Mouse (Mus musculus): ENCODE data around the gene Jag1. TPM values are rescaled to one million over a fixed set of nuclear protein-coding genes. Genes with fewer than 3 reads are reported as not detected.

The Jag1 gene
- total and polyA plus RNA-seq, 2 experiments from 2014 or later = 6.8 to 11.3 TPM

DNA sequence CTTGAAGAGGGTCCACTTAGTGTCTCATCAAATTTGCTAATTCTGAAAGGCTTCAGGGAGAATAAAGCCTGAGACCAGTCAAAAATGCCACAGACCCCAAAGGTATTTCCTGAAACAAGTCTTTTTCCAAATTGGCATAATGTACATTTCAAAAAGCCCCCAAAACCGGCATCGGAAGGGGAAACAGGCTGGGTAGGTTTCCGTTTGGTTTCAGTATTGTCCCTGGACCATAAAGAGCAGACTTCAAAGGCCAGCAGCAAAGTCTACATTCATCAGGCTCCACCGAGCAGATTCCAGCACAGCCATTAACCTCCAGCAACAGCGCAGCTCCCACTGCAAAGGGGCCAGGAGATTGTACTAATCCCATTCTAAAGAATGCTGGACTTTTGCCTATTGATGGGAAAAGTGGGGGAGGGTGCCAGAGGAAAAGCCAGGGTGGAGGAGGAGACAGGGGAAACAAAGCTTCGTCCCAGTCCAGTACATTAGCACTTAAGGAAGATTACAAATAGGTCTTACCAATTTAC, 17.2 kb downstream of the Jag1 start:
- TF ChIP-seq CTCF (IDR thresholded peaks at IDR 0.05; ENCODE audit: low read depth) = no peak
- no peak for TF ChIP-seq EP300 (IDR thresholded peaks at IDR 0.05; ENCODE audit: low read depth)
- WGBS = 53% methylated on average over 6 of the region's 6 CpGs
- ATAC-seq (ENCODE audit: insufficient read depth, low read depth) (no peak), DNase-seq (ENCODE audit: low spot score) (no peak)
- Histone ChIP-seq H3K4me2 (ENCODE audit: low read depth, low read length) (no peak overlapping the region), H3K9ac (replicated peaks; ENCODE audit: low read depth, low read length) (no peak overlapping the region), H3K9me3 (replicated peaks; ENCODE audit: control insufficient read depth, low read length) (no peaks in the 10 kb centered on the region), H3K36me3 (replicated peaks; ENCODE audit: control insufficient read depth, insufficient read depth, low read length) (peaks cover 23% of the 10 kb centered on the region), H3K27ac (ENCODE audit: low read depth) (no peak overlapping the region), H3K4me1 (ENCODE audit: control insufficient read depth, insufficient read depth) (no peaks in the 10 kb centered on the region), H3K4me3 (ENCODE audit: low read depth, low read length) (no peak overlapping the region), H3K27me3 (ENCODE audit: control insufficient read depth, insufficient read depth, low read length) (no peaks in the 10 kb centered on the region)

- DNase-seq (ENCODE audit: low spot score) (no peak), ATAC-seq (ENCODE audit: insufficient read depth, low read depth) (no peak)
- Histone ChIP-seq H3K4me2 (ENCODE audit: low read depth, low read length) (no peak overlapping the region), H3K27me3 (ENCODE audit: control insufficient read depth, insufficient read depth, low read length) (no peaks in the 10 kb centered on the region), H3K36me3 (replicated peaks; ENCODE audit: control insufficient read depth, insufficient read depth, low read length) (peaks cover 28% of the 10 kb centered on the region; the same call in 1 of the 2 replicates), H3K27ac (ENCODE audit: low read depth) (no peak overlapping the region), H3K9ac (replicated peaks; ENCODE audit: low read depth, low read length) (no peak overlapping the region), H3K9me3 (replicated peaks; ENCODE audit: control insufficient read depth, low read length) (no peaks in the 10 kb centered on the region), H3K4me3 (ENCODE audit: low read depth, low read length) (no peak overlapping the region), H3K4me1 (ENCODE audit: control insufficient read depth, insufficient read depth) (no peaks in the 10 kb centered on the region)
- WGBS = 77% methylated on average over 11 of the region's 11 CpGs
- TF ChIP-seq CTCF (IDR thresholded peaks at IDR 0.05; ENCODE audit: low read depth) (no peak), EP300 (IDR thresholded peaks at IDR 0.05; ENCODE audit: low read depth) (no peak)
Observed at GRCm38 (mm10) chr2:137098269-137099035, 18.0 kb downstream of the Jag1 start.

DNA sequence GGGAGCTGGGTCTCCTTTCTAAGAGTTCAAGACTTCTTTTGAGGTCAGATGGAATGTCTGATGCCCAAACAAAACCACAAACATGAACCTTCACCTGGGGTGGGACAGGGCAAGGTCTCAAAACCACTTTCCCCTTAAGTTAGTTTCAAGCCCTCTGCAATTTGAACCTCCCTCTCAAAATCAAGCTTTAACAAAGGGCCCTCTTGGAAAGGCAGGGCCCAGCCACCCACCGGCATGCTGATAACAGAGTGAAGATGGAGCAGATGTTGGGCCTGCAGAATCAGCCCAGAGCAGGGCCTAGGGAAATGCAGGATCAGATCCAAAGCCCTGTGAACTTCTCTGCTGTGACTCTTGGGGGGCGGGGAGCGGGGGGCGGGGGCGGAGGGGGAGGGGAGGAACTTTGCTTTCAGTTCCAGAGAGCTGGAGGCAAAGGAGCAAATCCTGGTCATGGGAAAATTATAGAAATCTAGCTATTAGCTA, 19.4 kb downstream of the Jag1 start:
- no peak overlapping the region for H3K4me2 ChIP-seq (ENCODE audit: low read depth, low read length)
- no peak overlapping the region for H3K9ac ChIP-seq (replicated peaks; ENCODE audit: low read depth, low read length)
- no peak overlapping the region for H3K4me3 ChIP-seq (ENCODE audit: low read depth, low read length)
- H3K9me3 ChIP-seq (replicated peaks; ENCODE audit: control insufficient read depth, low read length) = no peaks in the 10 kb centered on the region
- DNase-seq (ENCODE audit: low spot score) = no peak
- H3K4me1 ChIP-seq (ENCODE audit: control insufficient read depth, insufficient read depth) = no peaks in the 10 kb centered on the region
- no peak for ATAC-seq (ENCODE audit: insufficient read depth, low read depth)
- peaks cover 27% of the 10 kb centered on the region for H3K36me3 ChIP-seq (replicated peaks; ENCODE audit: control insufficient read depth, insufficient read depth, low read length)
- no peak overlapping the region for H3K27ac ChIP-seq (ENCODE audit: low read depth)
- WGBS = 34% methylated on average over 5 of the region's 5 CpGs
- no peak for TF ChIP-seq EP300 (IDR thresholded peaks at IDR 0.05; ENCODE audit: low read depth)
- no peak for TF ChIP-seq CTCF (IDR thresholded peaks at IDR 0.05; ENCODE audit: low read depth)
- H3K27me3 ChIP-seq (ENCODE audit: control insufficient read depth, insufficient read depth, low read length) = no peaks in the 10 kb centered on the region

- ATAC-seq (ENCODE audit: insufficient read depth, low read depth) (no peak), DNase-seq (ENCODE audit: low spot score) (no peak)
- no peak overlapping the region for H3K4me2 ChIP-seq (ENCODE audit: low read depth, low read length)
- H3K9me3 ChIP-seq (replicated peaks; ENCODE audit: control insufficient read depth, low read length) = no peaks in the 10 kb centered on the region
- no peaks in the 10 kb centered on the region for H3K4me1 ChIP-seq (ENCODE audit: control insufficient read depth, insufficient read depth)
- peaks cover 53% of the 10 kb centered on the region for H3K36me3 ChIP-seq (replicated peaks; ENCODE audit: control insufficient read depth, insufficient read depth, low read length)
- WGBS = 72% methylated on average over 8 of the region's 8 CpGs
- TF ChIP-seq CTCF (IDR thresholded peaks at IDR 0.05; ENCODE audit: low read depth) = no peak
- no peak for TF ChIP-seq EP300 (IDR thresholded peaks at IDR 0.05; ENCODE audit: low read depth)
- no peak overlapping the region for H3K4me3 ChIP-seq (ENCODE audit: low read depth, low read length)
- H3K27ac ChIP-seq (ENCODE audit: low read depth) = no peak overlapping the region
- H3K27me3 ChIP-seq (ENCODE audit: control insufficient read depth, insufficient read depth, low read length) = no peaks in the 10 kb centered on the region
- H3K9ac ChIP-seq (replicated peaks; ENCODE audit: low read depth, low read length) = no peak overlapping the region
Observed at GRCm38 (mm10) chr2:137094301-137094700, 22.1 kb downstream of the Jag1 start.

GRCm38 (mm10) chr2:137093298-137093630, 23.2 kb downstream of the Jag1 start:
- H3K36me3 ChIP-seq (replicated peaks; ENCODE audit: control insufficient read depth, insufficient read depth, low read length) = peaks cover 57% of the 10 kb centered on the region
- H3K9ac ChIP-seq (replicated peaks; ENCODE audit: low read depth, low read length) = no peak overlapping the region
- no peak overlapping the region for H3K4me3 ChIP-seq (ENCODE audit: low read depth, low read length)
- H3K4me2 ChIP-seq (ENCODE audit: low read depth, low read length) = no peak overlapping the region
- TF ChIP-seq CTCF (IDR thresholded peaks at IDR 0.05; ENCODE audit: low read depth) (no peak), EP300 (IDR thresholded peaks at IDR 0.05; ENCODE audit: low read depth) (no peak)
- no peaks in the 10 kb centered on the region for H3K27me3 ChIP-seq (ENCODE audit: control insufficient read depth, insufficient read depth, low read length)
- H3K27ac ChIP-seq (ENCODE audit: low read depth) = no peak overlapping the region
- ATAC-seq (ENCODE audit: insufficient read depth, low read depth) = no peak
- H3K9me3 ChIP-seq (replicated peaks; ENCODE audit: control insufficient read depth, low read length) = no peaks in the 10 kb centered on the region
- H3K4me1 ChIP-seq (ENCODE audit: control insufficient read depth, insufficient read depth) = no peaks in the 10 kb centered on the region
- 63% methylated on average over 7 of the region's 7 CpGs for WGBS
- no peak for DNase-seq (ENCODE audit: low spot score)

All from heart, postnatal 0 days (tissue).